Mouse (Mus musculus): ENCODE measurements around the gene Tff1. TPM values are rescaled to one million over a fixed set of nuclear protein-coding genes. Genes with fewer than 3 reads are reported as not detected.

Gene Tff1
- total RNA-seq, 2 experiments from 2014 or later = not detected

DNA sequence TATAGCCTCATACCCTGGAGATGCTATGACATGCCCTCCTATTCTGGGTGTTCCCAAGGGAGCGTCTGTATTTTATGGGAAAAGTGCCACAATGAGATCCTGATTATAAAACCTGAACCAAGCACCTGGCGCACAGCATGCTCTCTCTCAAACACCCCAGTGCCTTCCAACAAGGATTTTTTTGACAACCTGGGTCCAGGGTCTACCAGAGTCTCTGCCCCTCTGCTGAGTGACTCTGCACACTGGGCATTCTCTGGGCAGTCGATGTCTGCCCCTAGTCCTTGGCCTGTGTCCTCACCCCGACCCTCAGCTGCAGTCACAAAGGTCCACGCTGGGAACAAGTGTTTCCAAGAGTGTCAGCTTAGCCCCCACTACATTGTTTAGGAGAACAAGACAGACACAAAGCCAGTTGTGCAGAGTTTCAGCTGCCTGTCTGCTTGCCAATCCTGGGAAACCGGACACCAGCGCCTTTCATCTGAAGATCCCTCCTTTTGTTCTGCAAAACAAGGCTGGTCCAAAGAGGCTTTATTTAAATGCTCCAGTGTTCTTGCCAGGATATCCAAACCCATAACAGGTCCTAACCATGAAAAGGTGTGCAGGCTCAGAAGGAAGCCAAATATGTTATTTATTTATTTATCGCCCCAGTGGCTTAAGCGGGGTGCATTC lies 51.8 kb downstream of the Tff1 start:
- DNase-seq = no peak
- intact Hi-C loops (cut with DNase I) = no loop called here

Other genes with a start within 250 kb of the Tff1 start
- under 1 TPM in 1 of 2 experiments, not detected in 1; 0.14 TPM for gene Umodl1, start 210.6 kb downstream of the Tff1 start, total RNA-seq (2021)
- gene Abcg1, start 107.6 kb downstream of the Tff1 start, total RNA-seq (2021) = 10 to 100 TPM; 18.5 to 20.0 TPM
- gene Tff3, start 35.6 kb downstream of the Tff1 start, total RNA-seq (2021) = not detected
- not detected for gene Tff2, start 21.0 kb downstream of the Tff1 start, total RNA-seq (2021)
- not detected for gene Tmprss3, start 33.7 kb upstream of the Tff1 start, total RNA-seq (2021)
- gene Ubash3a, start 42.6 kb upstream of the Tff1 start, total RNA-seq (2021) = not detected
- gene Rsph1, start 112.1 kb upstream of the Tff1 start, total RNA-seq (2021) = 10 to 100 TPM; 11.9 to 12.6 TPM
- gene Slc37a1, start 121.5 kb upstream of the Tff1 start, total RNA-seq (2021) = 10 to 100 TPM; 18.4 to 19.4 TPM
- gene Pde9a, start 220.9 kb upstream of the Tff1 start, total RNA-seq (2021) = 10 to 100 TPM; 48.2 to 49.8 TPM